Mouse (Mus musculus): ENCODE data around the gene St5. TPM values are rescaled to one million over a fixed set of nuclear protein-coding genes. Genes with fewer than 3 reads are reported as not detected.

St5 gene
- total RNA-seq, 2 experiments from 2014 or later, result 45.5 to 47.6 TPM

GRCm38 (mm10) chr7:109507119-109507518, 196.3 kb downstream of the St5 start:
- no peak for DNase-seq (ENCODE audit: low spot score in 2 of 2)

GRCm38 (mm10) chr7:109497507-109497906, 205.9 kb downstream of the St5 start:
- DNase-seq (ENCODE audit: low spot score in 2 of 2), result no peak

DNA sequence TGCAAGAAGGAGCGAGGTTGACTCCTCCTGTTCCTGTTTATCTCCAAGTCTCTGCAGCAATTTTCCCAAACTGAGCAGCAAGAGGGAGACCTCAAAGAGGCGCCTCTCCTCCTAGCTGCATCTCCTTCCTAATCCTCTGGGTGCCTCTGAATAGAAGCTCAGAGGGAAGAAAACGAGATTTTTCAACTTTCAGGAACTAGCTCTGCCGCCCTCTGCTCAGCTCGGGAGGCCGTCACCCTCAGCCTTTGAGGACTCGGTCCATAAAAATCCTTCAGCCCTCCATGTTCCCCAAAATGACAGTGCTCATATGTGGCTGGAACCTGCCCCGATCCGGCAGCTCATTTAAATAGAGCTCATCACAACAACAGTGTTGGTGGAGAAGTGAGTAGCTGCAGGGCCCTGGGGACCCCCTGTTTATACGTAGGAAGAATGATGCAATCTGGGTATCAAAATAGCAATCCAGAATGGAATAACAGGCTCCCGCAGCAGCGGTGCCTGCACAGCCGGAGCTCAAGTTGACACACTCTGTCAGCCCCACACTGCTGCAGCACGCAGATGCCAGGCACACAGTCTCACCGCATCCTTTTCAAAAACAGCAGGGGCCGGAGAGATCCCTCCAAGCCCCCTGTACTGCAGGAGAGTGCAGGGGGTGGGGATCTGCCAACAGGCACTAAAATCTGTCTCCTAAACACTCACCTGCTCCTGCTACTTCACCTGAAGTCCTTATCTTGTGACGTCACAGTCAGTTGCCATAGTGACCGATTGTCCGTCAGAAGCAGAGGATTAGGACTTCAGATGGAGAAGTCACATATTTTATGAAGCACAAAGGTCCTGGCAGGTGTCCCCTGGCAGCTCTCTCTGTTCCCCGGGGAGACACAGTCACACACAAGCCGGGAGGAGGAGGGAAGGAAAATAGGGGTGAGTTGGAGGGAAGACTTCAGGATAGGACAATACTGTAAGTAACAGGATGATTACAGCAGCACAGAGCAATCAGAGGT, 209.8 kb downstream of the St5 start:
- DNase-seq (ENCODE audit: low spot score in 2 of 2), result no peak

GRCm38 (mm10) chr7:109492616-109493318, 210.6 kb downstream of the St5 start:
- DNase-seq (ENCODE audit: low spot score in 2 of 2), result no peak

DNA sequence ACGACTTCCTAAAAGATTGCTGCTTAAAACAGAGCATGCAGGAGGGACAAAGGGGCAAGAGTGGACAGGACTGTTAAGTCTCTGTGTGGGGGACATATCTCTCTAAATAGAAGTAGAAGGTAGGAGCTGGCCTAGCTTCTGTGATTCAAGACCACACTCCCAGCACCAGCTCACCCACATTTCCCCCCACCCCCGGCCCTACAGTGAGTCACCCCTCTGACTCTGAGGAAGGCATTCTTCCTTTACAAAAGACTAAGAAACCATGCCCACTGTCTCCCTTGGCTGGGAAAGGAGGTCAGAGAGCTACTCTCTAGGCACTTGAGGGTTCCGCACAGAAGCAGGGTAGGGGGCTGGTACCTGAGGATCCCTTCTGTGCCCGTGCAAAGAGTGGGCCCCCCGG, 219.2 kb downstream of the St5 start:
- DNase-seq (ENCODE audit: low spot score in 2 of 2), result no peak

DNA sequence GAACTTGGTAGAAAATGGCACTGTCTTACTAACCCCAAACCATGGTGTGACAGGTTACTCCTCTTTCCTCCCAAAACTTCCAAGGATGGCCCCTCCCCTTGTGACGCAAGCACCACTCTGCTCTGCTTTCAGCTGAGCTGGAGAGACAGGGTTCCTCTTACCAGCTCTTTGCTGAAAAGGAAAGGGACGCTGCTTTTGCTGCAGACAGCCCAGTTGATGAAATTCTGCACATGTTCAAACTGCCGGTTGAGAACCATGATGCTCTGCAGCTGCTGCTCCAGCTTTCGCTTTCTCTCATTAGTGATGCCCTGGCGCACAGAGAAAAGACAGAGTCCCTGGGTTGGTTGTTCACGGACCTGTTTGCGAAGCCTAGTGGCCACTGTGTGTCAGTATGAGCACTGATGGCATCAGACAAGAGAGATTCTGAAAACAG, 222.6 kb downstream of the St5 start:
- DNase-seq (ENCODE audit: low spot score in 2 of 2), result no peak

DNA sequence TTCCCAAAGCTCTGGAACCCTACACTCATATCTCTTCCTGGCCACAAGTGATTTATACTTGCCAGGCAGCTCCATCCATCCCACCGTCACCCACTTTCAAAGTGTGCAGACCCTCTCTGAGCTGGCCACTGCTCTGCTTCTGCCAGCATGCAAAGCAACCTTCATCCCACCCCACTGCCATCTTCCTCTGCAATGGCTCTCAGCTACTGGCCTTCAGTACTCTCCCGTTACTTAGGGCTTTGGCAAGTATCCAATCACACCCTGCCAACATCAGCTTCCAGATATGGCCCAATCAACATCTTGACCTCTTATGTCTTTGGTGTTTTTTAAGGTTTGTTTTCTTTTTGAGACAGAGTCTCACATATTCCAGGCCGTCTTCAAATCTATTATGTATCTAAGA, 225.5 kb downstream of the St5 start:
- no peak for DNase-seq (ENCODE audit: low spot score in 2 of 2)

Small RNAs within 50 kb of the gene (microRNA-seq; reads per million reads assigned to microRNA genes)
- not detected for gene Gm47284

Other genes with a start within 250 kb of the St5 start
- gene Trim66, start 195.5 kb downstream of the St5 start, total RNA-seq (2021), result under 1 TPM; 0.29 TPM
- 100 to 1,000 TPM; 188 to 197 TPM for gene Rpl27a, start 184.5 kb downstream of the St5 start, total RNA-seq (2021)
- gene Akip1, start 85 bp upstream of the St5 start, total RNA-seq (2021), result 10 to 100 TPM; 15.2 to 17.6 TPM
- gene BC051019, start 20.2 kb upstream of the St5 start, total RNA-seq (2021), result not detected
- not detected for gene Ascl3, start 28.1 kb upstream of the St5 start, total RNA-seq (2021)
- gene Tmem9b, start 49.3 kb upstream of the St5 start, total RNA-seq (2021), result 10 to 100 TPM; 22.5 to 24.4 TPM
- gene Nrip3, start 78.4 kb upstream of the St5 start, total RNA-seq (2021), result under 1 TPM; 0.10 to 0.15 TPM
- 10 to 100 TPM; 16.1 to 19.3 TPM for gene Scube2, start 162.1 kb upstream of the St5 start, total RNA-seq (2021)